Mouse (Mus musculus) ES-E14 (cell line): ENCODE measurements around the gene Rab11fip5. TPM values are rescaled to one million over a fixed set of nuclear protein-coding genes. Genes with fewer than 3 reads are reported as not detected.

Experiments used
- DNase-seq: peaks from one replicate; pipeline ENCODE4 v3.0.0-alpha.2; 2013; ENCODE audit warnings: low read depth, low spot score
- H3K27ac ChIP-seq: 2 replicates; pipeline ENCODE4 v1.5.1; 2012; ENCODE audit warnings: low read depth, mild to moderate bottlenecking, low read length, moderate library complexity, mixed read lengths; ENCODE audit not compliant: poor library complexity, insufficient read depth, severe bottlenecking
- H3K36me3 ChIP-seq: 2 replicates; pipeline ENCODE4 v1.6.1; 2012; ENCODE audit warnings: mild to moderate bottlenecking, low read length, moderate library complexity, mixed read lengths; ENCODE audit not compliant: control insufficient read depth, poor library complexity, insufficient read depth, severe bottlenecking
- H3K4me1 ChIP-seq, 2 experiments: fragments of 150-350 bp in 1 of 2; sonication (generic) in 1 of 2; 2 replicates each; pipeline ENCODE4 v1.6.1; 2012; ENCODE audit warnings: low read length in 2 of 2, mild to moderate bottlenecking in 1 of 2, mixed read lengths in 1 of 2; ENCODE audit not compliant: control insufficient read depth in 2 of 2, insufficient read depth in 2 of 2, poor library complexity in 1 of 2
- H3K4me3 ChIP-seq, 2 experiments: fragments of 150-350 bp in 1 of 2; sonication (generic) in 1 of 2; 2 replicates each; pipeline ENCODE4 v1.5.1; 2012; ENCODE audit warnings: low read length in 2 of 2, low read depth in 1 of 2, mild to moderate bottlenecking in 1 of 2, mixed read lengths in 1 of 2; ENCODE audit not compliant: insufficient read depth in 1 of 2, poor library complexity in 1 of 2, severe bottlenecking in 1 of 2
- H3K9ac ChIP-seq: 2 replicates; pipeline ENCODE4 v1.6.1; 2012; ENCODE audit warnings: low read depth, mild to moderate bottlenecking, low read length, mixed read lengths; ENCODE audit not compliant: poor library complexity, insufficient read depth, severe bottlenecking
- H3K9me3 ChIP-seq: fragments of 150-350 bp; sonication (generic); 2 replicates; pipeline ENCODE4 v1.6.1; 2012; ENCODE audit warnings: low read depth, mild to moderate bottlenecking, low read length; ENCODE audit not compliant: control insufficient read depth, insufficient read depth
- CHD2 ChIP-seq: IDR thresholded peaks from 2 replicates; pipeline ENCODE4 v1.6.1; 2014; ENCODE audit warnings: mild to moderate bottlenecking, low read depth, low read length, inconsistent platforms
- HCFC1 ChIP-seq: IDR thresholded peaks from 2 replicates; pipeline ENCODE4 v1.6.1; 2012; ENCODE audit warnings: low read length, inconsistent platforms, borderline replicate concordance; ENCODE audit not compliant: insufficient read depth
- MAFK ChIP-seq: IDR thresholded peaks from 2 replicates; pipeline ENCODE4 v1.6.1; 2014; ENCODE audit warnings: mild to moderate bottlenecking, low read depth, low read length, inconsistent platforms; ENCODE audit not compliant: insufficient read depth
- ZC3H11A ChIP-seq: IDR thresholded peaks from 2 replicates; pipeline ENCODE4 v1.6.1; 2012; ENCODE audit warnings: low read depth, mild to moderate bottlenecking, inconsistent platforms, low read length, borderline replicate concordance
- ZNF384 ChIP-seq: IDR thresholded peaks from 2 replicates; pipeline ENCODE4 v1.6.1; 2012; ENCODE audit warnings: low read depth, low read length, inconsistent platforms
- in situ Hi-C, 2 experiments: fragments of 600-800 bp; cut with MboI; formaldehyde crosslinking; loops; one replicate each; pipeline ENCODE4 v1.15.1; 2025; ENCODE audit warnings: low sequenced_read_pairs in 2 of 2, inconsistent platforms in 1 of 2; ENCODE audit not compliant: unreplicated experiment in 2 of 2
- total RNA-seq: library from RNA; depleted of rRNA; stranded (reverse); fragments of 300-350 nt; gene quantifications from 2 replicates; pipeline ENCODE4 v1.2.3, GENCODE M21; 2012

The Rab11fip5 gene
- total RNA-seq, 1 experiment = 13.4 TPM

- TF ChIP-seq HCFC1 = no peak
- no peak for TF ChIP-seq ZNF384
- no peak for TF ChIP-seq ZC3H11A
- no peak for TF ChIP-seq MAFK
- TF ChIP-seq CHD2 = no peak
- no peak overlapping the region for H3K27ac ChIP-seq
- in situ Hi-C loops = loop anchor here in 1 of 2 experiments (10.0 kb wide), 1 partner anchor 70 kb away; no protein-coding TSS in a partner anchor
- H3K4me1 ChIP-seq = no peaks in the 10 kb centered on the region
- H3K36me3 ChIP-seq = no peaks in the 10 kb centered on the region
- DNase-seq = no peak
- no peak overlapping the region for H3K4me3 ChIP-seq
- no peak overlapping the region for H3K9ac ChIP-seq
- H3K9me3 ChIP-seq = no peaks in the 10 kb centered on the region
Measured at GRCm38 (mm10) chr6:85344929-85345328, 29.5 kb downstream of the Rab11fip5 start.

GRCm38 (mm10) chr6:85343027-85343426, 31.4 kb downstream of the Rab11fip5 start:
- no peak for TF ChIP-seq ZC3H11A
- TF ChIP-seq HCFC1 = no peak
- no peak for TF ChIP-seq ZNF384
- no peak for TF ChIP-seq MAFK
- TF ChIP-seq CHD2 = no peak
- no peak overlapping the region for H3K9ac ChIP-seq
- no peaks in the 10 kb centered on the region for H3K4me1 ChIP-seq
- no peak overlapping the region for H3K4me3 ChIP-seq
- no peaks in the 10 kb centered on the region for H3K36me3 ChIP-seq
- no peak overlapping the region for H3K27ac ChIP-seq
- in situ Hi-C loops = loop anchor here in 1 of 2 experiments (10.0 kb wide), 1 partner anchor 72 kb away; no protein-coding TSS in a partner anchor
- DNase-seq = no peak
- H3K9me3 ChIP-seq = no peaks in the 10 kb centered on the region

DNA sequence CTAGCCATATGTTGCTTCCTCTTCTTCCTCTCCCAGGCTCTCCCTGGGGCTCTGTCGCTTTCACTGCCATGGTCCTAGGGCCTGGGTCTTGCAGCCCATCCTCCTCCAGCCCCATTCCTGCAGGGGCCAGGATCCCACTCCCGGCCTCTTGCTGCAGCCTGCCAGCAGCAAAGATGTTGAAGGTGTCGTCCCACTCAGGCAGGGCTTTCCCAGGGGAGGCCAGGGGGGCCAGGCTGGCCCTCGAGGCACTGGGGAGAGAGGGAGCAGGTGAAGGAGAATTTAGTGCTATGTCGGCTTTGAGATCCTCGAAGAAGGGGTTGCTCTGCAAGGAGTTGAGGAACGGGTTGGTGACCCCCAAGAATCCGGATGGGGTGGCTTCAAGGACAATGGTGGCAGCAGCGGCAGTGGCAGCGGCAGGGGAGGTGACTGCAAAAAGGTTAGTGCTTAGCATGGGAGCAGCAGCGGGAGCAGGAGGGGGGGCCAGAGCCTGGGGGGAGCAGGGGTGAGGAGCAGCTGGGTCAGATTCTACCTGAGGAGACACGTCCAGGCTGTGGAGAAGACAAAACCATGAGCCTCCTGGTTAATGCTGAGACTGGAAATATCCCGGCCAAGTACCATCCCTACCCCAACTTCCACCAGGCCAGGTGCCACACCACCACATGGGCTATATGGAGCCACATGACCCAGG, 32.5 kb downstream of the Rab11fip5 start:
- Histone ChIP-seq H3K9ac (no peak overlapping the region), H3K36me3 (no peaks in the 10 kb centered on the region), H3K9me3 (no peaks in the 10 kb centered on the region), H3K27ac (no peak overlapping the region), H3K4me3 (no peak overlapping the region), H3K4me1 (no peaks in the 10 kb centered on the region)
- TF ChIP-seq MAFK (no peak), HCFC1 (no peak), CHD2 (no peak), ZC3H11A (no peak), ZNF384 (no peak)
- no peak for DNase-seq
- in situ Hi-C loops = loop anchor here in 1 of 2 experiments (10.0 kb wide), 1 partner anchor 73 kb away; no protein-coding TSS in a partner anchor

- Histone ChIP-seq H3K9me3 (no peaks in the 10 kb centered on the region), H3K36me3 (no peaks in the 10 kb centered on the region), H3K4me3 (no peak overlapping the region), H3K4me1 (no peaks in the 10 kb centered on the region), H3K27ac (no peak overlapping the region), H3K9ac (no peak overlapping the region)
- no peak for TF ChIP-seq MAFK
- no peak for TF ChIP-seq ZNF384
- TF ChIP-seq CHD2 = no peak
- TF ChIP-seq ZC3H11A = no peak
- no peak for TF ChIP-seq HCFC1
- in situ Hi-C loops = loop anchor here in 1 of 2 experiments (10.0 kb wide), 1 partner anchor 75 kb away; no protein-coding TSS in a partner anchor
- DNase-seq = no peak
Measured at GRCm38 (mm10) chr6:85340184-85340583, 34.2 kb downstream of the Rab11fip5 start.
